9 mouse cellular contexts compared by ENCODE assay signal in the genomic region with DNA sequence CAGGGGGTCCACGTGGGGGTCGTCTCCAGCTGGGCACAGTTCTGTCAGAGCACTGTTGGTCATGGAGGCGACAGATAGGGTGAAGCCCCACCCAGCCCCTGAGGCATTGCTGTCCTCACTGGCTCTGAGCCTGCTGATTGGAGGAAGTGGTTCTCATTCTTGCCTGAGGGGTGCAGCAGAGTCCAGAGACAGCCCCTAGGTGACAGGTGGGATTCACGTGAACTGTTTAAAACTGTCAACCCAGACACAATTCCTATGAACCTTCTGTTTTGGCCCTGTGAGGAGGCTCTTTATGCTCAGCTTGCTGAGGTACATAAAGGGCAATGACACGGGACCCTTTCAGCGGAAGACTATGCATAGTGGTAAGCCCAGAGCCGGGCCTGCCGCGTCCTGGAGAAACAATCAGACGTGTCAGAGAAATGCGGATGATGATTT.
DNase-seq lines count a peak whose midpoint lies in the region; ATAC-seq lines count a peak whose summit lies in the region.
"Had no signal": no experiment of that assay in that cellular context is flagged by ENCODE, and none has a peak within 500 bp of the region (broad histone marks: within the 10 kb centered on the region; RNA-seq: fewer than 3 reads in every experiment).

No protein-coding gene starts in this region.

- H3K4me3 ChIP-seq in liver, embryonic 13.5 days (replicated peaks) = no peak overlapping the region
- H3K4me3 ChIP-seq: stomach, embryonic 15.5 days had no signal

- peaks cover 34% of the 10 kb centered on the region for H3K4me1 ChIP-seq in liver, embryonic 13.5 days (replicated peaks)
- H3K4me1 ChIP-seq: stomach, embryonic 15.5 days had no signal

- no peaks in the 10 kb centered on the region for H3K9me3 ChIP-seq in liver, embryonic 13.5 days (replicated peaks)
- H3K9me3 ChIP-seq: stomach, embryonic 15.5 days had no signal

- WGBS in liver, embryonic 13.5 days (ENCODE audit: insufficient replicate concordance) = 54% methylated on average over 11 of the region's 11 CpGs

- no peak overlapping the region for H3K27ac ChIP-seq in liver, embryonic 13.5 days
- H3K27ac ChIP-seq: stomach, embryonic 15.5 days had no signal

- H3K9ac ChIP-seq in liver, embryonic 13.5 days = no peak overlapping the region
- H3K9ac ChIP-seq: stomach, embryonic 15.5 days had no signal

- no peaks in the 10 kb centered on the region for H3K36me3 ChIP-seq in liver, embryonic 13.5 days
- H3K36me3 ChIP-seq: stomach, embryonic 15.5 days had no signal

- ATAC-seq in frontal cortex, adult (ENCODE audit: low TSS enrichment) = peak; percentile 89
- peak; percentile 89 for ATAC-seq in common myeloid progenitor, adult 5-6 weeks (replicated peaks; ENCODE audit: low read depth, poor library complexity, severe bottlenecking)
- ATAC-seq in liver, embryonic 13.5 days (ENCODE audit: low read depth) = peak; percentile 80

- no peak for DNase-seq in frontal cortex, postnatal 25 days (ENCODE audit: low spot score in 2 of 2)
- DNase-seq in kidney, adult 9 months = peak; percentile 24
- peak; percentile 17 for DNase-seq in liver, embryonic 13.5 days
- peak; percentile 13 for DNase-seq in right cerebral cortex, postnatal 4 days
- no peak for DNase-seq in adrenal gland, postnatal 25 days
- no peak for DNase-seq in urinary bladder, postnatal 4 days (ENCODE audit: low spot score in 2 of 2)

- H3K4me2 ChIP-seq in liver, embryonic 13.5 days = peak overlapping the region; percentile 19; the same call in 1 of the 2 replicates
- H3K4me2 ChIP-seq: stomach, embryonic 15.5 days had no signal

- no peaks in the 10 kb centered on the region for H3K27me3 ChIP-seq in liver, embryonic 13.5 days
- H3K27me3 ChIP-seq: stomach, embryonic 15.5 days had no signal

Comparison
In these comparisons a context has a peak if more than half of its experiments do, and no peak if none do; other contexts are left out.
1. DNase-seq: peak in kidney, adult 9 months (single experiment), liver, embryonic 13.5 days (single experiment) and right cerebral cortex, postnatal 4 days (single experiment); none in frontal cortex, postnatal 25 days (0 of 2), adrenal gland, postnatal 25 days (single experiment) and urinary bladder, postnatal 4 days (0 of 2).
2. Peak in every context shown above with its lines, with median percentiles within 50 percentile points of each other: ATAC-seq.